Mouse (Mus musculus) ES-E14 (cell line): ENCODE measurements around the gene Plbd2.

ENCODE experiments used
- MAFK ChIP-seq: IDR thresholded peaks from 2 replicates; pipeline ENCODE4 v1.6.1; 2014; ENCODE audit warnings: mild to moderate bottlenecking, low read depth, low read length, inconsistent platforms; ENCODE audit not compliant: insufficient read depth
- ZC3H11A ChIP-seq: IDR thresholded peaks from 2 replicates; pipeline ENCODE4 v1.6.1; 2012; ENCODE audit warnings: low read depth, mild to moderate bottlenecking, inconsistent platforms, low read length, borderline replicate concordance
- ZNF384 ChIP-seq: IDR thresholded peaks from 2 replicates; pipeline ENCODE4 v1.6.1; 2012; ENCODE audit warnings: low read depth, low read length, inconsistent platforms

DNA sequence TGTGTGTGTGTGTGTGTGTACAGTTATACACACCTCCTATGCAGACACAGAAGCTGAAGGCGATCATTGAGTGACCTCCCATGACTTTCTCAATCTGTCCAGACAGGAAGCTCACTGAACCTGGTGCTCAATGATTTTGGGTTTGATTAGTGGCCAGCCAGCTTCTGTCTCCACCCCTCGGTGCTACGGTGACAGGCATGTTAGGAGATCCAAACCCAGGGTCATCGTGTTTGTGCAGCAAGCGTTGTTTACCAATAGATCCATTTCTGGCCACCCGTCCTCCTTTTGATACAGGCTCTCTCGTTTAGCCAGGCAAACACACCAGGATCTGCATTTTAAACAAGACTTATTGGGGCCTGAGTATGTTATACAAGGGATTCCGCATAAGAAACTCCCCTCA lies 28.2 kb upstream of the Plbd2 start:
- TF ChIP-seq MAFK (no peak), ZC3H11A (no peak), ZNF384 (no peak)
